Mouse (Mus musculus): ENCODE measurements around the gene Arhgef10l.

GRCm38 (mm10) chr4:140665760-140666159 lies at the start of gene Arhgef10l:
- TF ChIP-seq CTCF (IDR thresholded peaks at IDR 0.05; ENCODE audit: low read depth) (no peak), EP300 (IDR thresholded peaks at IDR 0.05; ENCODE audit: low read depth) (no peak)

All from liver, postnatal 0 days (tissue).